Mouse (Mus musculus) ES-Bruce4 (cell line): ENCODE measurements around the gene Yap1. TPM values are rescaled to one million over a fixed set of nuclear protein-coding genes. Genes with fewer than 3 reads are reported as not detected.
A peak's percentile ranks its signal among the peaks of the same experiment; 100 is the strongest.

Experiments used
- H3K27ac ChIP-seq: 2 replicates; pipeline ENCODE4 v1.5.1; 2012; ENCODE audit warnings: low read length, inconsistent platforms; ENCODE audit not compliant: insufficient read depth
- H3K27me3 ChIP-seq: 2 replicates; pipeline ENCODE4 v1.6.1; 2012; ENCODE audit warnings: mild to moderate bottlenecking, low read length, inconsistent platforms; ENCODE audit not compliant: control insufficient read depth, poor library complexity, insufficient read depth, severe bottlenecking
- H3K36me3 ChIP-seq: 2 replicates; pipeline ENCODE4 v1.6.1; 2012; ENCODE audit warnings: inconsistent platforms, mild to moderate bottlenecking, low read length, moderate library complexity; ENCODE audit not compliant: control insufficient read depth, poor library complexity, insufficient read depth, severe bottlenecking
- H3K4me1 ChIP-seq: one replicate; pipeline ENCODE4 v1.8.1; 2011; ENCODE audit warnings: low read length; ENCODE audit not compliant: control insufficient read depth, insufficient read depth
- H3K4me3 ChIP-seq: 2 replicates; pipeline ENCODE4 v1.5.1; 2011; ENCODE audit warnings: low read depth, mild to moderate bottlenecking, low read length
- H3K9ac ChIP-seq: 2 replicates; pipeline ENCODE4 v1.6.1; 2012; ENCODE audit warnings: low read depth, mild to moderate bottlenecking, inconsistent platforms; ENCODE audit not compliant: poor library complexity, severe bottlenecking
- H3K9me3 ChIP-seq: replicated peaks from 2 replicates; pipeline ENCODE4 v1.6.1; 2012; ENCODE audit warnings: mild to moderate bottlenecking, low read length, inconsistent platforms; ENCODE audit not compliant: control insufficient read depth, poor library complexity, insufficient read depth, severe bottlenecking
- CTCF ChIP-seq: IDR thresholded peaks from one replicate; pipeline ENCODE4 v1.8.1; 2011; ENCODE audit warnings: low read depth, low read length
- EP300 ChIP-seq: IDR thresholded peaks from 2 replicates; pipeline ENCODE4 v1.6.1; 2011; ENCODE audit warnings: low read depth, low read length; ENCODE audit not compliant: insufficient read depth
- POLR2A ChIP-seq: IDR thresholded peaks from one replicate; pipeline ENCODE4 v1.8.1; 2011; ENCODE audit warnings: low read length; ENCODE audit not compliant: insufficient read depth
- polyA plus RNA-seq: library from polyadenylated mRNA; stranded (reverse); fragments of >200 nt; gene quantifications from 2 replicates; pipeline ENCODE4 v1.2.4, GENCODE M21; 2011; ENCODE audit warnings: low read depth; ENCODE audit not compliant: missing spikeins, insufficient read depth, insufficient read length

The Yap1 gene
- polyA plus RNA-seq, 1 experiment = 131 TPM

DNA sequence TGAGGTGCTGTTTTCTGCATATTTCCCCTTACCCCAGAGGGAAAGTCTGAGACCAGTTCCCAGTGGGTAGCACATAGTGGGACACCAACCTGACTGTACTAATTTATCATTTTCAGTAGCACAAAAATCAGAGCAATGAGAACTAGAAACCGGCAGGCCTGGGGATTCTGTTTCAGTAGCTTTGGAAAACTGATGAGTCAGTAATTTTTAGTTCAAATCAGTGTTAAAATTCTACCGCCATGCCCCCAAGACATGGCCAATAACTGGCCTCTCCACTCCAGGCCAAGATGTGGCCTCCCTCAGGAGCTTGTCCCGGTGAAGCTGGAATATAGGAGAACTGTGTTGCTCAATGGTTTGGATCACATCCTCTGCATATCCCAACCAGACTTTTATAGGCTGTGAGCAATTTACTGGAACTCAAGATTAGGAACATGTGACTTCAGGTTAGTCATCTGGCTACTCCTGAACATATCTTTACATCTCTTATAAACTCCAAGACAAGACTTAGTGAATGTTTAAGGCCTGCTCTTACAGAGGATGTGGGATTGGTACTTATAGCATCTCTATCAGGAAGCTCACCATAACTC, 76.1 kb downstream of the Yap1 start:
- Histone ChIP-seq H3K4me1 (no peaks in the 10 kb centered on the region), H3K9ac (no peak overlapping the region), H3K27me3 (no peaks in the 10 kb centered on the region), H3K9me3 (peaks cover 10% of the 10 kb centered on the region), H3K4me3 (no peak overlapping the region), H3K27ac (no peak overlapping the region), H3K36me3 (peaks cover 15% of the 10 kb centered on the region)
- TF ChIP-seq POLR2A (no peak), CTCF (no peak), EP300 (no peak)

DNA sequence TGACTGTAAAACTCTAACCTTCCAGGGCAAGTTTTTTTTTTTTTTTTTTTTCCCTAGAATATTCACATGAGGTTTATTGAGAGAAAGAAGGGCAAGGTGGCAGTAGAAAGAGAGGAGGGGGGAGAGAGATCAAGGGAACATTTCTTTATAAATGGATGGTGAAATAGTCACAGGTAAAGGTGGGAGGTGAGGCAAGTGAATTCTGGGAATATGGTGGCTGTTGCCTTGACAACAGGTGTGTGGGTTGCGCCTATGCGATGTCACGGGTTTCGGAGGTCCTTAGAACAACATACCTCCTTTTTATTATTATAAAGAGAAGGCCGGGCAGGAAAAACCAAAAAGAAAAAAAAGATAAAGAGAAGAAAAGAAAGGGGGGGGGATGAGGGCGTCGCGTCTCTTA, 89.5 kb downstream of the Yap1 start:
- Histone ChIP-seq H3K27ac (peak overlapping the region; percentile 93), H3K36me3 (no peaks in the 10 kb centered on the region), H3K9me3 (0 out of 2 replicates have a peak, but pooled peaks cover 3% of the 10 kb centered on the region), H3K4me1 (no peaks in the 10 kb centered on the region), H3K4me3 (no peak overlapping the region; the same call in 1 of the 2 replicates), H3K27me3 (no peaks in the 10 kb centered on the region), H3K9ac (no peak overlapping the region; the same call in 1 of the 2 replicates)
- TF ChIP-seq EP300 = no peak
- TF ChIP-seq CTCF = no peak
- TF ChIP-seq POLR2A = no peak

DNA sequence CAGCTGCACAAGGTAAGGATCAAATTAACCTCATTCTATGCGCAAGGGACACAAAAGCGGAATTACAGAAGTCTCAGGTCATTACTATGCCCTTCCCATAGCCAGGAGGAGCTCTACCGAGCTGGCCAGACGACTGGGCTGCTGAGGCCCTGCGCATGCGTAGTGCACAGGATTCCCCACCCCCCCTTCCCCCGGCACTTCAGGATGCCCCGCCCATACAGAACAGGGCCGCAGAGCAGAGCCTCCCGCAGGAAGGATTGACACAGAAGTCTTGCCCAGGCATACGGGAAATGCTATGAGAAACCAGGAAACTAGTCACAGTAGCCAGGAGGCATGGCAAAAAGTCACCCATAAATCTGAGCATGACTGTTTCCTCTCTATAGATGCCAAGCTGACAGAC, 89.9 kb downstream of the Yap1 start:
- H3K4me1 ChIP-seq = no peaks in the 10 kb centered on the region
- H3K27ac ChIP-seq = peak overlapping the region; percentile 93
- peak overlapping the region; percentile 62 for H3K4me3 ChIP-seq
- TF ChIP-seq EP300 (peak; percentile 53), POLR2A (peak; percentile 62), CTCF (no peak)
- no peaks in the 10 kb centered on the region for H3K27me3 ChIP-seq
- 0 out of 2 replicates have a peak, but pooled peaks cover 3% of the 10 kb centered on the region for H3K9me3 ChIP-seq
- no peak overlapping the region; the same call in 1 of the 2 replicates for H3K9ac ChIP-seq
- H3K36me3 ChIP-seq = no peaks in the 10 kb centered on the region

DNA sequence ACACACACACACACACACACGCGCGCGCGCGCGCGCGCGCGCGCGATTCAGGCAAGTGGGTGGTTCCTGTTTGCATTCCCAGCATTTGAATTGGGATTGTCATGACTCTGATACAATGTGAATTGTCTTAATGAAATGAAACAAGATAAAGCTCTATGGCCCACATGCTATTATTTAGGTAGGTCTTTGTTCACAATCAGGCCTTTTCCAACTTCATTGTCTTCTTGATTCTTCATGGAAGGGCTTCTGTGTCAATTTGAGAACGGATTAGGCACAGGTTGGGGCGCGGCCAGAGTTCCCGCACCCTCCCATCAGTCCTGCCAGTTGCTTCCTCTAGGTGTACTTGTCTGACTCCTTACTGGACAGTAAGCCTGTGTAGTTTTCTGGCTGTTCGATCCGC, 90.4 kb downstream of the Yap1 start:
- no peaks in the 10 kb centered on the region for H3K4me1 ChIP-seq
- H3K9ac ChIP-seq = no peak overlapping the region
- TF ChIP-seq EP300 = no peak
- peak overlapping the region; percentile 76 for H3K27ac ChIP-seq
- no peaks in the 10 kb centered on the region for H3K27me3 ChIP-seq
- H3K4me3 ChIP-seq = peak overlapping the region; percentile 4; the same call in 1 of the 2 replicates
- no peaks in the 10 kb centered on the region for H3K36me3 ChIP-seq
- H3K9me3 ChIP-seq = peaks cover 8% of the 10 kb centered on the region; the same call in 1 of the 2 replicates

DNA sequence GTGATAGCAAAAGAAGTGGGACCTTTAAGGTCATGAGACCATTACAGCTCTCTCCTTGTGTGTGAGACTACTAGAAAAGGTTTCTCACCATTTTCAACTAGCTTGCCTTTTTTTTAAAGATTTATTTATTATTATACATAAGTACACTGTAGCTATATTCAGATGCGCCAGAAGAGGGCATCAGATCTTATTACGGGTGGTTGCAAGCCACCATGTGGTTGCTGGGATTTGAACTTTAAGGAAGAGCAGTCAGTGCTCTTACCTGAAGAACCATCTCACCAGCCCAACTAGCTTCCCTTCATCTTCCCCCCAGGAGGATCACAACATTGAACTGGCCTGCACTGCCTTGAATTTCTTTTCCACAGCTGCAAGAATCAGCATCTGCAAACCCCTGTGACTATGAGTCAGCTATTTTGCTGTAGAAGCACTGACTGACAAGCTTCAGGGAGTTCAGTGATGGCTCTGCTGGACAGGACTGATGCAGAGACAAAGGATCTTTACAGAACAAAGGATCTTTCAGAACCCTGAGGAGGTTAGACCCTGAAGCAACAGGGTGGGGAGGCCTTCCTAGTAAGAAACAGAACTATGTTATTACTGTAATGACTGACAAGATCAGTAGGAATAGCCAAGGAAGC, 96.9 kb downstream of the Yap1 start:
- H3K27ac ChIP-seq = peak overlapping the region; percentile 74

DNA sequence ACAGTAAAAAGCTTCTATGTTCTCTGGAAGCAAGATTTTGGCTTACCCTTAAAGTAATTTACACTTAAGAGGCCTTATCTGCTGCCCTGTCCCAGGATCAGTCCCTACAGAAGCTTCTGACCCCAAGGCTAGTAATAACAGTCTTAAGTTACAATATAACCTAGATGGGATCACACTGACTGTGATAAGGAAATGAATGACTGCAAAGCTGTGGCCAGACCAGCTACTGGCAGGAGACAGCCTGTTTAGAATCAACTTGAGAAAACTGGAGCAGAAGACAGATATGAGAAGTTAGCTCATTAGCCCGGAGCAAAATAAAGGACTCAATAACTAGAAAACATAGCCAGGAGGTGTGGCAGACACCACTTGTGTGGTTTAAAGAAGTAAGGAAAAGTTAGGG, 97.8 kb downstream of the Yap1 start:
- H3K4me1 ChIP-seq = no peaks in the 10 kb centered on the region
- H3K27me3 ChIP-seq = no peaks in the 10 kb centered on the region
- H3K9me3 ChIP-seq = peaks cover 14% of the 10 kb centered on the region
- no peak overlapping the region for H3K4me3 ChIP-seq
- H3K9ac ChIP-seq = no peak overlapping the region
- H3K27ac ChIP-seq = peak overlapping the region; percentile 23; the same call in 1 of the 2 replicates
- H3K36me3 ChIP-seq = no peaks in the 10 kb centered on the region
- no peak for TF ChIP-seq EP300
- no peak for TF ChIP-seq POLR2A
- TF ChIP-seq CTCF = no peak

More for the DNA sequence above, 96.9 kb downstream of the Yap1 start:
- Histone ChIP-seq H3K36me3 (no peaks in the 10 kb centered on the region), H3K27me3 (no peaks in the 10 kb centered on the region), H3K4me1 (no peaks in the 10 kb centered on the region), H3K4me3 (no peak overlapping the region), H3K9ac (no peak overlapping the region), H3K9me3 (peaks cover 16% of the 10 kb centered on the region)
- no peak for TF ChIP-seq CTCF
